Mouse (Mus musculus) forebrain, embryonic 10.5 days (tissue): ENCODE data around the gene Rbbp8nl. TPM values are rescaled to one million over a fixed set of nuclear protein-coding genes. Genes with fewer than 3 reads are reported as not detected.

ENCODE experiments used
- DNase-seq: peaks from one replicate; pipeline ENCODE4 v3.0.0-alpha.2; 2017; ENCODE audit warnings: low spot score; ENCODE audit errors: extremely low spot score
- H3K27ac ChIP-seq: fragments of 300-500 bp; sonication (generic); 2 replicates; pipeline ENCODE4 v1.5.1; 2016; ENCODE audit warnings: mild to moderate bottlenecking
- H3K27me3 ChIP-seq: fragments of 300-500 bp; sonication (generic); 2 replicates; pipeline ENCODE4 v1.6.1; 2016; ENCODE audit warnings: mild to moderate bottlenecking; ENCODE audit not compliant: poor library complexity, severe bottlenecking
- H3K36me3 ChIP-seq: fragments of 300-500 bp; sonication (generic); replicated peaks from 2 replicates; pipeline ENCODE4 v1.6.1; 2016; ENCODE audit warnings: mild to moderate bottlenecking, moderate library complexity
- H3K4me1 ChIP-seq: fragments of 300-500 bp; sonication (generic); 2 replicates; pipeline ENCODE4 v1.6.1; 2016
- H3K4me3 ChIP-seq: fragments of 300-500 bp; sonication (generic); 2 replicates; pipeline ENCODE4 v1.5.1; 2016; ENCODE audit warnings: mild to moderate bottlenecking, moderate library complexity
- H3K9me3 ChIP-seq: fragments of 300-500 bp; sonication (generic); 2 replicates; pipeline ENCODE4 v1.6.1; 2016; ENCODE audit warnings: mild to moderate bottlenecking, moderate library complexity
- WGBS: fragments of 180-500 bp; shearing (Covaris S2); methylation state at CpG from one replicate; pipeline ENCODE4 v1.1.7; 2016; 5-methylcytosine and 5-hydroxymethylcytosine counted together
- polyA plus RNA-seq: library from polyadenylated mRNA; unstranded; fragments of >200 nt; fragmentation: Nextera tagmentation; extraction: Ambion mirVana; gene quantifications from 2 replicates; pipeline ENCODE4 v1.2.1, GENCODE M21; 2016

The Rbbp8nl gene
- polyA plus RNA-seq, result 0.32 and 0.35 TPM in 2 replicates

DNA sequence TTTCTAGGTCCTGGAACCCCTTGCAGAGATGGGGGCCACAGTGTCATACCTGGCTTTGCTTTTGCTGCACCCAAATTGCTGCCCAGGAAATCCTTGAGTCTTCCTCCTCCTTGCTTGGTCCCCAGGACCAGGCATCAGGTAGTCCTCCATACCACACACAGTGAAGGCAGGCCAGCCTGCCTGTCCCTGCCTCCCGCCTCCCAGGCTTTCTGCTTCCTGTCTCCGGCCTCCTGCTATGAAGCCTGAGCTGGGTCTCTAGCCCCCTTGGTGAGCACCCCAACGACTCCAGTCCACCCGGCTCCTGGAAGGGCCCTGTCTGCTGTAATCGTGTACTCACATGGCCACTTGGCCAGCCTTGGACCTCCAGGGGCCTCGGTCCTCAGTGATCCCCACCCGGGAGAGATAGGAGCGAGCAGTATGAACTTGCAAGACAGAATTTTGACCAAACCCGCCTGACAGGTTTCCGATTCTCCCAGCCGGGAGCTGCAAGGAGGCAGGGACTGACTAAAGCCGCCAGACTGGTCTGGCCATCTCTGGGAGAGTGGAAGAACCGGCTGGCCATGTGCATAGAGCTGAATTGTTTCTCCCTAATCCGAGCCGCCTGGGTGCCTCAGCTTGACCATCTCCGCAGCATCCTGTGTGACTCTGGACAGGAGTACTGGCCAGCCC, at the start of gene Rbbp8nl:
Rbbp8nl (minus strand) TSS at position 440 of the 669 bp plus-strand sequence.
- Histone ChIP-seq H3K27me3 (peaks cover 13% of the 10 kb centered on the region), H3K9me3 (no peaks in the 10 kb centered on the region), H3K4me1 (peaks cover 14% of the 10 kb centered on the region), H3K4me3 (no peak within 1 kb of the TSS), H3K27ac (peak within 1 kb of the TSS; percentile 20; the same call in 1 of the 2 replicates), H3K36me3 (no peaks in the 10 kb centered on the region)
- WGBS, result 38% methylated on average over 16 of the region's 16 CpGs
- no peak for DNase-seq

GRCm38 (mm10) chr2:180334551-180334986, 44.9 kb upstream of the Rbbp8nl start, which contains the start of gene Gata5:
Gene Gata5 (minus strand): TSS chr2:180334699.
- WGBS, result under 1% methylated on average over 33 of the region's 33 CpGs
- H3K27ac ChIP-seq, result peak within 1 kb of the TSS; percentile 51
- no peaks in the 10 kb centered on the region for H3K36me3 ChIP-seq
- H3K27me3 ChIP-seq, result peaks cover 97% of the 10 kb centered on the region
- H3K4me3 ChIP-seq, result peak within 1 kb of the TSS; percentile 51
- no peaks in the 10 kb centered on the region for H3K9me3 ChIP-seq
- peaks cover 34% of the 10 kb centered on the region for H3K4me1 ChIP-seq
- DNase-seq, result peak; percentile 76

DNA sequence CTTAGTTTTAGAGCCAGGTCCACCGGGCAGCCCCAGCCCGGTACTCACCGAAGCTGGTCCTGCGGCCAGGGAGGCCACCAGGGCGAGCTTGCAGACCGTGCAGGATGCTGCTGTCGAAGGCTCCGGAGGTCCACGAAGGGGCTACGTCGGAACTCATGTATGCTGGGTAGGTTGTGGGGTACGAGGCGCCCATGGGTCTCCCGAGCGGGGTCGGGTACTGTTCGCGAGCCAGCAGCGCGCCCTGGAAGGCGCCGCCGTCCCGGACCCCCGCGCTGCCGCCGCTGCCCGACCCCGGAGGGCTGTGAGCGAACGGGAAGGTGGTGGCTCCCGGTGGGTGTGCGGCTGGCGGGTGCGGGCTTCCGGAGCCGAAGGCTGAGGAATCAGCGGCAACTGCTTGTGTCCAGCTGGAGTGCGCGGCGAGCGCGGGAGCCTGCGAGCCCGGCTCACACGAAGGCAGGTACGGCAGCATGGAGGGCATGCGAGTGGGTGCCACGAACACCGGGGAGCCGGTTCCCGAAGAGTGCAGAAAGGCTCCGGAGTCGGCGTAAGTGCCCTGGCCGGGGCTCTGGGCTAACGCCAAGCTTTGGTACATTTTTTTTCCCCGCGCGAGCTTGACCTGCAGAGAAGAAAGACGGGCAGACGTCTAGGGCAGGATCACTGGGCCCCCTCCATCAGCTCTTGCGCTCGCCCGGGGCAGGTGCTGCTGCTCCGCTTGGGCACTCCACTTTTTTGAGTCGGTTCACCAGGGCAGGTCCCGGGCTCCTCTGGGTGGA, 44.3 kb upstream of the Rbbp8nl start:
- H3K36me3 ChIP-seq, result no peaks in the 10 kb centered on the region
- 1% methylated on average over 69 of the region's 69 CpGs for WGBS
- H3K4me1 ChIP-seq, result peaks cover 34% of the 10 kb centered on the region
- peak; percentile 36 for DNase-seq
- H3K27me3 ChIP-seq, result peaks cover 91% of the 10 kb centered on the region
- H3K9me3 ChIP-seq, result no peaks in the 10 kb centered on the region
- peak overlapping the region; percentile 51; the same call in 1 of the 2 replicates for H3K27ac ChIP-seq
- H3K4me3 ChIP-seq, result peak overlapping the region; percentile 51

DNA sequence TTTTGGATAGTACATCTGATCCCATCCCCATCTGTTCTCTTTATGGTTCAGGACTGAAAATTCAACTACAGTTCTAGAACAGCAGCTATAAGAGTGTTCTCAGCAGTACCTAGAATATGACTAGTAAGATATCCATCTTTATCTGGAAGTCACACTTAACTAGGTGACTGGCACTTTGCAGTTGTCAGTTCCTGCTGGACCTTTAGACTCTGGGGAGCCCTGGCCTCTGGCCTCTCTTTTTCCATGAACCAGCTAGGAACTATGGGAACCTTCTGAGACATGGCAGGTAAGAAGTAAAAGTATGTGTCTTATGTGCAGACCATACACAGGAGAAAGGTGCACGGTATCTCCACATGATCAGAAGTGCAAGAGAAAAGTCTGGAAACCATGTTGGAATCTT, 39.8 kb upstream of the Rbbp8nl start:
- H3K27ac ChIP-seq, result no peak overlapping the region
- H3K4me1 ChIP-seq, result peaks cover 10% of the 10 kb centered on the region
- H3K4me3 ChIP-seq, result no peak overlapping the region
- H3K36me3 ChIP-seq, result no peaks in the 10 kb centered on the region
- H3K27me3 ChIP-seq, result peaks cover 50% of the 10 kb centered on the region
- 89% methylated on average over 1 of the region's 1 CpGs for WGBS
- H3K9me3 ChIP-seq, result no peaks in the 10 kb centered on the region
- no peak for DNase-seq

GRCm38 (mm10) chr2:180322674-180323355, 33.1 kb upstream of the Rbbp8nl start:
- no peaks in the 10 kb centered on the region for H3K36me3 ChIP-seq
- H3K27me3 ChIP-seq, result 0 out of 2 replicates have a peak, but pooled peaks cover 3% of the 10 kb centered on the region
- no peak overlapping the region for H3K27ac ChIP-seq
- H3K4me1 ChIP-seq, result peaks cover 14% of the 10 kb centered on the region
- H3K4me3 ChIP-seq, result no peak overlapping the region
- DNase-seq, result no peak
- WGBS, result 47% methylated on average over 14 of the region's 14 CpGs
- H3K9me3 ChIP-seq, result no peaks in the 10 kb centered on the region

- WGBS, result 73% methylated on average over 4 of the region's 4 CpGs
- Histone ChIP-seq H3K4me3 (no peak overlapping the region), H3K9me3 (no peaks in the 10 kb centered on the region), H3K27ac (no peak overlapping the region), H3K27me3 (no peaks in the 10 kb centered on the region), H3K36me3 (no peaks in the 10 kb centered on the region), H3K4me1 (peaks cover 14% of the 10 kb centered on the region)
- no peak for DNase-seq
Observed at GRCm38 (mm10) chr2:180320216-180320615, 30.5 kb upstream of the Rbbp8nl start.

GRCm38 (mm10) chr2:180317591-180317990, 27.9 kb upstream of the Rbbp8nl start:
- Histone ChIP-seq H3K27ac (no peak overlapping the region), H3K9me3 (no peaks in the 10 kb centered on the region), H3K4me1 (peaks cover 8% of the 10 kb centered on the region), H3K4me3 (no peak overlapping the region), H3K27me3 (no peaks in the 10 kb centered on the region), H3K36me3 (no peaks in the 10 kb centered on the region)
- no peak for DNase-seq
- WGBS, result 87% methylated on average over 7 of the region's 7 CpGs

GRCm38 (mm10) chr2:180314292-180314691, 24.6 kb upstream of the Rbbp8nl start:
- no peaks in the 10 kb centered on the region for H3K36me3 ChIP-seq
- no peak for DNase-seq
- 89% methylated on average over 2 of the region's 2 CpGs for WGBS
- H3K27ac ChIP-seq, result no peak overlapping the region
- H3K9me3 ChIP-seq, result no peaks in the 10 kb centered on the region
- no peaks in the 10 kb centered on the region for H3K4me1 ChIP-seq
- no peak overlapping the region for H3K4me3 ChIP-seq
- H3K27me3 ChIP-seq, result no peaks in the 10 kb centered on the region

GRCm38 (mm10) chr2:180311147-180311546, 21.5 kb upstream of the Rbbp8nl start:
- no peak for DNase-seq
- Histone ChIP-seq H3K4me1 (no peaks in the 10 kb centered on the region), H3K4me3 (no peak overlapping the region), H3K9me3 (no peaks in the 10 kb centered on the region), H3K36me3 (no peaks in the 10 kb centered on the region), H3K27ac (no peak overlapping the region), H3K27me3 (no peaks in the 10 kb centered on the region)
- WGBS, result 87% methylated on average over 4 of the region's 4 CpGs

- H3K4me1 ChIP-seq, result no peaks in the 10 kb centered on the region
- WGBS, result 63% methylated on average over 2 of the region's 2 CpGs
Observed at GRCm38 (mm10) chr2:180307680-180308079, 18.0 kb upstream of the Rbbp8nl start.

GRCm38 (mm10) chr2:180306423-180307168, 16.9 kb upstream of the Rbbp8nl start:
- Histone ChIP-seq H3K27me3 (no peaks in the 10 kb centered on the region), H3K36me3 (no peaks in the 10 kb centered on the region)
- WGBS, result 92% methylated on average over 8 of the region's 8 CpGs

More at GRCm38 (mm10) chr2:180307680-180308079, 18.0 kb upstream of the Rbbp8nl start:
- no peaks in the 10 kb centered on the region for H3K36me3 ChIP-seq
- no peak for DNase-seq
- H3K4me3 ChIP-seq, result no peak overlapping the region
- no peak overlapping the region for H3K27ac ChIP-seq
- no peaks in the 10 kb centered on the region; the same call in 1 of the 2 replicates for H3K9me3 ChIP-seq
- H3K27me3 ChIP-seq, result no peaks in the 10 kb centered on the region

DNA sequence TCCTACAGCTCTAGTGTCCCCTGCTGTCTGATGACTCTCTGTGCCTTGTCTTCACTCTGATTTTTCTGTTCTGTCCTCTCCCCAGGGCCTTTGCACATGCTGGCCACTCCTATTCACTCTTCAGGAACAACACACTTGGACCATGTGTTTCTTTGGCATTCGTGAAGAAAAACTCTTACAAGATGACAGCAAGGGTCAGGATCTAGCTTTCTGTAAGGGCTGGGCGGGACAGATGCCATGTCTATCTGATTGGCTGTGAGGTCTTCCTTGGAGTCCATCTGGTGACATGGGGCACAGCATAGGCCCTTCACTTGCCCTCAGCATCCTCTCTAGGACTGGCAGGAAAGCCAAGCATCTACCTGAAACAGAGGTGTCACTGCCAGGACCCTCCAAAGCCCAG, 16.3 kb upstream of the Rbbp8nl start:
- 82% methylated on average over 2 of the region's 2 CpGs for WGBS
- no peak for DNase-seq
- H3K9me3 ChIP-seq, result no peaks in the 10 kb centered on the region; the same call in 1 of the 2 replicates
- H3K27ac ChIP-seq, result no peak overlapping the region
- H3K27me3 ChIP-seq, result no peaks in the 10 kb centered on the region
- H3K4me1 ChIP-seq, result no peaks in the 10 kb centered on the region
- H3K4me3 ChIP-seq, result no peak overlapping the region
- H3K36me3 ChIP-seq, result no peaks in the 10 kb centered on the region

More at GRCm38 (mm10) chr2:180306423-180307168, 16.9 kb upstream of the Rbbp8nl start:
- no peak overlapping the region for H3K4me3 ChIP-seq
- no peak overlapping the region for H3K27ac ChIP-seq
- no peak for DNase-seq
- no peaks in the 10 kb centered on the region for H3K4me1 ChIP-seq
- no peaks in the 10 kb centered on the region; the same call in 1 of the 2 replicates for H3K9me3 ChIP-seq
